Mouse (Mus musculus) kidney, adult 11 months (tissue): ENCODE results near the gene Gm6502.
"Not testable (repeated sequence)": the region's sequence is repeated elsewhere in the genome, so short reads cannot be mapped to it uniquely, and the experiment has no call there.

Experiments used
- DNase-seq: peaks from one replicate; pipeline ENCODE4 v3.0.0; 2022

Gene Gm6502

GRCm38 (mm10) chr5:94314135-94314534 lies at the start of gene Gm6502:
Gene Gm6502 (plus strand): TSS chr5:94314435.
- not testable (repeated sequence) for DNase-seq

GRCm38 (mm10) chr5:94306696-94307095 lies 7.5 kb upstream of the Gm6502 start, which contains the start of gene A430089I19Rik:
Gene A430089I19Rik (minus strand): TSS chr5:94306796.
- not testable (repeated sequence) for DNase-seq

GRCm38 (mm10) chr5:94339449-94339848 lies 25.2 kb downstream of the Gm6502 start, which contains the start of gene AA792892:
Gene AA792892 (plus strand): TSS chr5:94339749.
- DNase-seq = not testable (repeated sequence)
